Comparison of ENCODE assay signal across 19 mouse cellular contexts in genomic region chr1:82569405-82569804, GRCm38 (mm10). TPM values are rescaled to one million over a fixed set of nuclear protein-coding genes. Genes with fewer than 3 reads are reported as not detected.
DNase-seq lines count a peak whose midpoint lies in the region; ATAC-seq and TF ChIP-seq lines count a peak whose summit lies in the region.
"Had no signal": no experiment of that assay in that cellular context is flagged by ENCODE, and none has a peak within 500 bp of the region (broad histone marks: within the 10 kb centered on the region; RNA-seq: fewer than 3 reads in every experiment).

No protein-coding gene starts in this region.

- no peaks in the 10 kb centered on the region for H3K9me3 ChIP-seq in lung, postnatal 0 days (ENCODE audit: low read length)
- H3K9me3 ChIP-seq: G1E had no signal

- H3K4me2 ChIP-seq in lung, postnatal 0 days (replicated peaks; ENCODE audit: low read depth, low read length): no peak overlapping the region

- no peak overlapping the region for H3K4me3 ChIP-seq in lung, postnatal 0 days (ENCODE audit: low read depth, low read length)

- no peak for TF ChIP-seq CTCF in lung, postnatal 0 days (IDR thresholded peaks at IDR 0.05)

- peak; percentile 67 for TF ChIP-seq EP300 in lung, postnatal 0 days (IDR thresholded peaks at IDR 0.05)

- 45% methylated on average over 4 of the region's 4 CpGs for WGBS in lung, postnatal 0 days

- no peak overlapping the region for H3K9ac ChIP-seq in lung, postnatal 0 days (replicated peaks; ENCODE audit: low read depth)

- H3K36me3 ChIP-seq in lung, postnatal 0 days (ENCODE audit: insufficient read depth, low read length): no peaks in the 10 kb centered on the region
- H3K36me3 ChIP-seq: G1E had no signal

- H3K4me1 ChIP-seq in lung, postnatal 0 days (ENCODE audit: insufficient read depth, low read depth, low read length): no peaks in the 10 kb centered on the region

- H3K27me3 ChIP-seq in lung, postnatal 0 days (replicated peaks; ENCODE audit: insufficient read depth, low read length): no peaks in the 10 kb centered on the region
- H3K27me3 ChIP-seq: CH12.LX, Patski had no signal

- DNase-seq in heart, adult 11 months: peak; percentile 16
- no peak for DNase-seq in heart, adult 9 months (ENCODE audit: low spot score in 2 of 2)
- DNase-seq in lung, postnatal 0 days (ENCODE audit: low spot score): peak; percentile 25
- no peak for DNase-seq in lung, adult 18-20 months
- DNase-seq: adrenal gland, adult 2 months; adrenal gland, adult 8-10 months; adrenal gland, postnatal 10 days; adrenal gland, postnatal 14 days; adrenal gland, postnatal 25 days; adrenal gland, postnatal 36 days; B cell, adult 2 months; cerebellum, adult 11 months; cerebellum, adult 11-12 months; cerebellum, adult 18-20 months had no signal

- peak overlapping the region; percentile 16; the same call in 1 of the 2 replicates for H3K27ac ChIP-seq in lung, postnatal 0 days (ENCODE audit: low read length)

- ATAC-seq in lung, postnatal 0 days: peak; percentile 52
- ATAC-seq: activated CD4-positive, CD25-positive, alpha-beta regulatory T cell, adult 4 months; CD4-positive, CD25-positive, alpha-beta regulatory T cell, adult 4 months; Patski had no signal

RNA-seq across cellular contexts. Expression of gene Col4a4, which starts 17.2 kb away (rescaled TPM):
- 67.3 and 78.7 TPM in 2 replicates for polyA plus RNA-seq in lung, postnatal 0 days (2015; fragmentation: Nextera tagmentation; extraction: Ambion mirVana)
- polyA plus RNA-seq: G1E had no signal

RNA-seq across cellular contexts. Expression of gene Col4a3, which starts 17.3 kb away (rescaled TPM):
- 114 and 120 TPM in 2 replicates for polyA plus RNA-seq in lung, postnatal 0 days (2015; fragmentation: Nextera tagmentation; extraction: Ambion mirVana)
- polyA plus RNA-seq: CD4-positive, CD25-positive, alpha-beta regulatory T cell, adult 4 months had no signal

Comparison
In these comparisons a context has a peak if more than half of its experiments do, and no peak if none do; other contexts are left out.
1. DNase-seq: peak in heart, adult 11 months (single experiment) and lung, postnatal 0 days (single experiment); none in heart, adult 9 months (0 of 2) and lung, adult 18-20 months (0 of 2).